Mouse (Mus musculus) kidney, adult 2 months (tissue): Measurements from ENCODE around the gene Dmd. TPM values are rescaled to one million over a fixed set of nuclear protein-coding genes. Genes with fewer than 3 reads are reported as not detected.

Experiments used
- DNase-seq: peaks from one replicate; pipeline ENCODE4 v3.0.0; 2021
- H3K27ac ChIP-seq: fragments of 200-500 bp; 2 replicates; pipeline ENCODE4 v1.5.1; 2012; ENCODE audit warnings: low read depth, low read length, control low read depth, inconsistent platforms; ENCODE audit not compliant: insufficient read depth
- H3K27me3 ChIP-seq: fragments of 200-500 bp; replicated peaks from 2 replicates; pipeline ENCODE4 v1.6.1; 2012; ENCODE audit warnings: mild to moderate bottlenecking, moderate library complexity, low read length, inconsistent platforms; ENCODE audit not compliant: control insufficient read depth, insufficient read depth
- H3K36me3 ChIP-seq: fragments of 200-500 bp; 2 replicates; pipeline ENCODE4 v1.6.1; 2012; ENCODE audit warnings: mild to moderate bottlenecking, moderate library complexity, low read length, inconsistent platforms; ENCODE audit not compliant: control insufficient read depth, insufficient read depth
- H3K4me1 ChIP-seq: fragments of 200-500 bp; 2 replicates; pipeline ENCODE4 v1.6.1; 2011; ENCODE audit warnings: low read length; ENCODE audit not compliant: control insufficient read depth, insufficient read depth
- H3K4me3 ChIP-seq: fragments of 200-500 bp; 2 replicates; pipeline ENCODE4 v1.5.1; 2011; ENCODE audit warnings: mild to moderate bottlenecking, low read depth, low read length, control low read depth; ENCODE audit not compliant: insufficient read depth
- CTCF ChIP-seq: fragments of 200-500 bp; conservative IDR thresholded peaks from 2 replicates; pipeline ENCODE4 v1.5.1; 2011; ENCODE audit warnings: low read depth, mild to moderate bottlenecking, control low read depth, low read length, moderate library complexity, mixed read lengths; ENCODE audit not compliant: insufficient read depth, insufficient read length
- POLR2A ChIP-seq: fragments of 200-500 bp; IDR thresholded peaks from one replicate; pipeline ENCODE4 v1.6.1; 2011; ENCODE audit warnings: low read depth, low read length, control low read depth
- WGBS: fragments of 180-500 bp; shearing (Covaris S2); methylation state at CpG from one replicate; pipeline ENCODE4 v1.1.7; 2018; 5-methylcytosine and 5-hydroxymethylcytosine counted together
- polyA plus RNA-seq: library from polyadenylated mRNA; depleted of rRNA; stranded (reverse); fragments of >200 nt; gene quantifications from 2 replicates; pipeline ENCODE4 v1.2.3, GENCODE M21; 2012

Dmd gene
- polyA plus RNA-seq, 1 experiment = 6.6 TPM

DNA sequence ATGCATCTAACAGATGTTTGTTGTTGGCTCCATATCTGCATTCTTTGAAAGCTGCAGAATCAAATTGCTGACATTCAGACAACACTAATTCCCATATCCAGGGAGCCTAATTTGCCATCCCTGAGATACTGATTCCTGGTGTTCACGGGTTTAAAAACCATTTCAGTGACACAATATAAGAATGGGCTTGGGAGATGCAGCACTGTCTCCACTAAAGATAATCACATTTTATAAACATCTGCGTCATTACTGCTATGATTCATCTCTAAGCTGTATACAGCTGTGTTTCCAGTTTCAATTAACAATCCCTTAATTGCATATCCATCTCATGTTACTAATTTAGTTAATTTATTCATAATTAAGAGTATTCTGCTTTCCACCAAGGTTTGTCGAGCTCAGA, 1929.5 kb downstream of the Dmd start:
- Histone ChIP-seq H3K27me3 (no peaks in the 10 kb centered on the region), H3K36me3 (no peaks in the 10 kb centered on the region), H3K4me3 (no peak overlapping the region), H3K4me1 (no peaks in the 10 kb centered on the region), H3K27ac (no peak overlapping the region)
- 67% methylated on average over 3 of the region's 3 CpGs for WGBS
- TF ChIP-seq POLR2A = no peak
- TF ChIP-seq CTCF = no peak
- DNase-seq = no peak

DNA sequence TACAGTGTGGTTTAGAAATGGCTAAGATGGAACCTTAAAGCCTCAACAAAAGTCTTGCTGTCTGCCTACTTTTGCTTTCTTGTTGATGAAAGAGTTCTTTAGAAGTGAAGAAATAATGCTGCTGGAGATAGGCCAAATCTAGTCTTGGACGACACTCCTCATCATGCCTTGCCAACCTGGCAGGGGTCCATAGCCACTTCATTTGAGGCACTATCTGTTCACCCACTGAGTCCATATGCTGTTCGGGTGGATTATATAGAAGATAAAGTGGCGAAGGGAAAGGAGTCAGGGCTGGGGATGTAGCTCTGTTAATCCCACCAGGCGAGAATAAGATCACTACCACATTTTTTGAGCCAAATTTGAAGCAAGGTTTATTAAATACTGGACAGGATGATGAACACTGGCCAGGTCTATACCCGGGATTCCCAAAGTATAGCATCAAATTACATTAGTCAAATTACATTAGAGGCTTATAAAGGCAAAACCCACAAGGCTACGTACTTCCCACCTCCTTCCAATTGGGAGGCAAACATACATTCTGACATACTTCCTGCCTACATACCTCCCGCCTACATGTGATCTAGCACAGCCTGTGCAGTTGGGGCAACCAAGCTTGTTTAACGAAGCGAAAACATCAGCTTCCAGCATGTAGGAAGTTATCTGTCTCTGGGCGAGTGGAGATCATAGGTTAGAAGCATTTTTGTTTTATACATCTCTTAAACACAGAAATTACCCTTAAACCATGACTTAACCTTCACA, 1984.2 kb downstream of the Dmd start:
- H3K27ac ChIP-seq = no peak overlapping the region

DNA sequence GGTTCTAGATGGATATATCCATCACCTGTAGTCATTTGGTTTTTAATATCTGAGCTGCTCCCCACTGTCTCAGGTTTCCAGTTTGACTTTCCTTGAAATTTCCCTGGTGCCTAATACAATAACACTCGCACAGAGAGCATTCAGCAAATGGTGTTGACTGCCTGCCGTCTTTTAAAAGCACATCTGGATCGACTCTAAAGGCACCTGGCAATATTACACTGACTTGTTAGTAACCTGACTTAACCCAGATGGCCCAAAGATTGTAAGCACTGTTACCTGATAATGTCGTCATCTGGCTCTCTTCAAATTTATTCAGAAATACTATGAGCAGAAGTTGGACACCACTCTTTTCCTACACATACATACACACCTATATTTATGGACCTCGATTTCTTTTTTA, 2011.9 kb downstream of the Dmd start:
- Histone ChIP-seq H3K4me3 (no peak overlapping the region), H3K36me3 (no peaks in the 10 kb centered on the region), H3K27me3 (no peaks in the 10 kb centered on the region), H3K27ac (no peak overlapping the region), H3K4me1 (no peaks in the 10 kb centered on the region)
- TF ChIP-seq POLR2A = no peak
- no peak for TF ChIP-seq CTCF
- DNase-seq = no peak
- 53% methylated on average over 5 of the region's 5 CpGs for WGBS

More for the DNA sequence above, 1984.2 kb downstream of the Dmd start:
- Histone ChIP-seq H3K36me3 (no peaks in the 10 kb centered on the region), H3K4me1 (no peaks in the 10 kb centered on the region), H3K4me3 (no peak overlapping the region), H3K27me3 (no peaks in the 10 kb centered on the region)
- no peak for DNase-seq
- WGBS = 84% methylated on average over 10 of the region's 10 CpGs
- TF ChIP-seq CTCF (no peak), POLR2A (no peak)

DNA sequence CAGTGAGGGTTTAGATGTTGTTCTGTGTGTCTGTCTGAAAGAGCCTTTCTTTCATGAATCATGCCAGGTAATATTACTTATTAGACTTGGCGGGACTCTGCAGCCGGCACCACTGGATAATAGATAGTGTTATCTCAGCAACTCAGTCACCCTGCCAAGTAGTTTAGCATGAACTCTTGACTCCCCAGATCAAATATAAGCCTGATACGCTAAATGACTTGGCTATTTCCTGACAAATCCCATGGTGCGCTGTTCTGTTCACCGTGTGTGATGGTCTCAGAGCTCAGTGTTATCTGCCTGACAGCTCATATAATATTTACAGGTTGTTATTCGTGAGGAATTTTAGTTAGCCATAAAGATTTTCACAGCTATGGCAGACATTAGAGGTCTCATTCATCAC, 2012.3 kb downstream of the Dmd start:
- 49% methylated on average over 6 of the region's 6 CpGs for whole genome bisulfite sequencing

DNA sequence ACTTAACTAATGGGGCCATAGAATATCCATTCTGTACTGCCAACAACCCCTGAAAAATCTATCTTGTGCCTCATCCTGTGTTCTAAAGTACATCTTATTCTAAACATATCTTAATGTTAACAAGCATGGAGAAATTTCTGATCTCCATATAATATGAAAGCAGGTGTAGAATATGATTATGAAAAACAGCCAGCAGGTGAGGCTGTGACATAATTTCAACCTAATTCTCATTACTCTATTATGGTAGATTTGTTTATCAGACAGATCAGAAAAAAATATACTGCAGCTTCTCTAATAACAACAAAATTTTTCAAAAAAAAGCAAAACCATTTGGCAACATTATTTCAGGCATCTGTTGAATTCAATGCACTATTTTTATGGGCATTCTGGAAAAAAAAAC, 2059.6 kb downstream of the Dmd start:
- H3K27me3 ChIP-seq = no peaks in the 10 kb centered on the region
- no peaks in the 10 kb centered on the region for H3K4me1 ChIP-seq
- DNase-seq = no peak
- TF ChIP-seq POLR2A (no peak), CTCF (no peak)
- no peak overlapping the region for H3K4me3 ChIP-seq
- H3K36me3 ChIP-seq = no peaks in the 10 kb centered on the region
- no peak overlapping the region for H3K27ac ChIP-seq

More for the DNA sequence above, 2012.3 kb downstream of the Dmd start:
- no peak overlapping the region for H3K4me3 ChIP-seq
- H3K27ac ChIP-seq = no peak overlapping the region
- H3K4me1 ChIP-seq = no peaks in the 10 kb centered on the region
- TF ChIP-seq POLR2A (no peak), CTCF (no peak)
- no peak for DNase-seq
- no peaks in the 10 kb centered on the region for H3K27me3 ChIP-seq
- H3K36me3 ChIP-seq = no peaks in the 10 kb centered on the region

DNA sequence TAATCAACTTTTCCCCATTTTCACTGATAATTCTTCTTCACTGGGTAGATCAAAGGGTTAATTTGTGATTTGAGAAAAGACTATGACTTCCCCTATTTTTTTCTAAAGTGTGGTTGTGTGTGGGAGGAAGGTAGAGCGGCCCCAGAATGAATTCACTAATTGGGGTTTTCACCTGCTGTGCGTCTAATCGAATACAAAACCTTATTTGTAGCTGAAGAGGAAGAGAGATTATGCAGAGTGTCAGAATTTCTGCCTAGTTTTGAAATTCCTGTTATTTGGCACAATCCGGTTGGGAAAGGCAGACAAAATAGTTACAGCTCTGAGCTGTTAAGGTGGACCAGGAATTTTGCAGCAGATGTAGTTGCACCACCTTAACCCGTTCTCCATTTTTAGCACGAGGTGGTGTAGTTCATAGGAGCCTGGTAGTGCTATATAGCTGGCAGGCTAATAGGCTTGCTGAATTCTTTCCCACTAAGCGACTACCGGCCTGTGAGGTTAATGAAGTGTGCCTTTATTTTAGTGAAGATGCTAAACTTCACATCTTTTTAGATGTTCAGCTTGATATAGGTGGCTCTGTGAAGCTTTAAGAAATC, 2092.9 kb downstream of the Dmd start:
- DNase-seq = no peak
- TF ChIP-seq CTCF (no peak), POLR2A (no peak)
- Histone ChIP-seq H3K4me3 (no peak overlapping the region), H3K4me1 (no peaks in the 10 kb centered on the region), H3K36me3 (no peaks in the 10 kb centered on the region), H3K27me3 (no peaks in the 10 kb centered on the region), H3K27ac (no peak overlapping the region)
- 37% methylated on average over 8 of the region's 8 CpGs for WGBS

DNA sequence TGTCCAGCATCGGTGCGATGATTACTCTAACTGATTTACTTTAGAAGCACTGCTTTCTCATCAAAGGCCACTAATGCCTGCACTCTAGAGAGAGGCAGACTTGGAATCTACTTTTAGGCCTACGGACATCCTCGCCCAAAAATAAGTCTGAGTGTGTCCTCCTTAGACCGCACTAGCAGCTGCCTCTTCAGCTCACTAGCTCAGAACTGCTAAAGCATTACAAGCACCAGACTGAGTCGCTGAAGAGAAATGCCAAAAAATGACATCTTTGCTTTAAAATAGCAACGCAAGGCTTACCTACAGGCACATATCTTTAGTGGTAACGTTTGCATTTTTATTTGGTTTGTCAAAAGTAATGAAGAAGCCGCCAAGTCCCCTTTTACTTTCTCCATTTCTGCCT, 2098.0 kb downstream of the Dmd start:
- H3K4me3 ChIP-seq = no peak overlapping the region
- H3K27me3 ChIP-seq = no peaks in the 10 kb centered on the region
- TF ChIP-seq POLR2A = no peak
- TF ChIP-seq CTCF = no peak
- no peaks in the 10 kb centered on the region for H3K36me3 ChIP-seq
- peaks cover 3% of the 10 kb centered on the region; the same call in 1 of the 2 replicates for H3K4me1 ChIP-seq
- WGBS = 93% methylated on average over 9 of the region's 9 CpGs
- no peak for DNase-seq
- no peak overlapping the region for H3K27ac ChIP-seq
